Mouse (Mus musculus): ENCODE results near the gene Phldb3.

GRCm38 (mm10) chr7:24599211-24600067 lies 11.1 kb upstream of the Phldb3 start:
- TF ChIP-seq CTCF (IDR thresholded peaks at IDR 0.05) (peak; percentile 45), EP300 (IDR thresholded peaks at IDR 0.05) (no peak)

Measured in lung, postnatal 0 days (tissue).